Mouse (Mus musculus): Measurements from ENCODE around the gene Ddx54. TPM values are rescaled to one million over a fixed set of nuclear protein-coding genes. Genes with fewer than 3 reads are reported as not detected.
A peak's percentile ranks its signal among the peaks of the same experiment; 100 is the strongest.

Ddx54 gene
- polyA plus RNA-seq, 1 experiment from 2014 or later, result 62.2 TPM

- no peaks in the 10 kb centered on the region for H3K9me3 ChIP-seq
- H3K36me3 ChIP-seq, result no peaks in the 10 kb centered on the region
- H3K4me1 ChIP-seq (replicated peaks), result peaks cover 6% of the 10 kb centered on the region; the same call in 1 of the 2 replicates
- no peak for DNase-seq (ENCODE audit: low spot score)
- WGBS, result 50% methylated on average over 5 of the region's 5 CpGs
- peaks cover 16% of the 10 kb centered on the region for H3K27me3 ChIP-seq (ENCODE audit: insufficient read depth, poor library complexity, severe bottlenecking)
- no peak overlapping the region for H3K4me3 ChIP-seq
- no peak overlapping the region for H3K27ac ChIP-seq
Observed at GRCm38 (mm10) chr5:120660816-120661215, 48.3 kb downstream of the Ddx54 start.

GRCm38 (mm10) chr5:120664888-120665287 lies 52.3 kb downstream of the Ddx54 start:
- peaks cover 20% of the 10 kb centered on the region for H3K27me3 ChIP-seq (ENCODE audit: insufficient read depth, poor library complexity, severe bottlenecking)
- H3K36me3 ChIP-seq, result no peaks in the 10 kb centered on the region
- H3K4me1 ChIP-seq (replicated peaks), result peaks cover 10% of the 10 kb centered on the region; the same call in 1 of the 2 replicates
- no peak for DNase-seq (ENCODE audit: low spot score)
- WGBS, result 60% methylated on average over 2 of the region's 2 CpGs
- no peaks in the 10 kb centered on the region for H3K9me3 ChIP-seq
- H3K27ac ChIP-seq, result no peak overlapping the region
- H3K4me3 ChIP-seq, result no peak overlapping the region

- WGBS, result 71% methylated on average over 7 of the region's 7 CpGs
Observed at GRCm38 (mm10) chr5:120668761-120669160, 56.2 kb downstream of the Ddx54 start.

GRCm38 (mm10) chr5:120670132-120670531 lies 57.6 kb downstream of the Ddx54 start:
- Histone ChIP-seq H3K36me3 (no peaks in the 10 kb centered on the region), H3K4me1 (replicated peaks) (peaks cover 15% of the 10 kb centered on the region), H3K4me3 (no peak overlapping the region), H3K9me3 (no peaks in the 10 kb centered on the region), H3K27me3 (ENCODE audit: insufficient read depth, poor library complexity, severe bottlenecking) (peaks cover 16% of the 10 kb centered on the region), H3K27ac (no peak overlapping the region)
- DNase-seq (ENCODE audit: low spot score), result no peak
- WGBS, result 86% methylated on average over 7 of the region's 7 CpGs

More at GRCm38 (mm10) chr5:120668761-120669160, 56.2 kb downstream of the Ddx54 start:
- Histone ChIP-seq H3K27ac (no peak overlapping the region), H3K27me3 (ENCODE audit: insufficient read depth, poor library complexity, severe bottlenecking) (peaks cover 16% of the 10 kb centered on the region), H3K36me3 (no peaks in the 10 kb centered on the region), H3K4me1 (replicated peaks) (peaks cover 8% of the 10 kb centered on the region; the same call in 1 of the 2 replicates), H3K9me3 (no peaks in the 10 kb centered on the region), H3K4me3 (no peak overlapping the region)
- no peak for DNase-seq (ENCODE audit: low spot score)

- H3K27ac ChIP-seq, result no peak overlapping the region
Observed at GRCm38 (mm10) chr5:120671865-120672264, 59.3 kb downstream of the Ddx54 start.

GRCm38 (mm10) chr5:120673626-120674025 lies 61.1 kb downstream of the Ddx54 start:
- Histone ChIP-seq H3K9me3 (no peaks in the 10 kb centered on the region), H3K4me3 (no peak overlapping the region), H3K27me3 (ENCODE audit: insufficient read depth, poor library complexity, severe bottlenecking) (0 out of 2 replicates have a peak, but pooled peaks cover 6% of the 10 kb centered on the region), H3K36me3 (no peaks in the 10 kb centered on the region), H3K27ac (no peak overlapping the region), H3K4me1 (replicated peaks) (peaks cover 8% of the 10 kb centered on the region)
- DNase-seq (ENCODE audit: low spot score), result peak; percentile 66
- 9% methylated on average over 12 of the region's 12 CpGs for WGBS

More at GRCm38 (mm10) chr5:120671865-120672264, 59.3 kb downstream of the Ddx54 start:
- Histone ChIP-seq H3K4me1 (replicated peaks) (peaks cover 8% of the 10 kb centered on the region), H3K27me3 (ENCODE audit: insufficient read depth, poor library complexity, severe bottlenecking) (0 out of 2 replicates have a peak, but pooled peaks cover 4% of the 10 kb centered on the region), H3K4me3 (no peak overlapping the region), H3K9me3 (no peaks in the 10 kb centered on the region), H3K36me3 (no peaks in the 10 kb centered on the region)
- DNase-seq (ENCODE audit: low spot score), result no peak
- WGBS, result 90% methylated on average over 3 of the region's 3 CpGs

- WGBS, result 43% methylated on average over 21 of the region's 21 CpGs
- Histone ChIP-seq H3K4me3 (no peak overlapping the region), H3K9me3 (no peaks in the 10 kb centered on the region), H3K4me1 (replicated peaks) (peaks cover 15% of the 10 kb centered on the region), H3K36me3 (no peaks in the 10 kb centered on the region), H3K27me3 (ENCODE audit: insufficient read depth, poor library complexity, severe bottlenecking) (peaks cover 11% of the 10 kb centered on the region; the same call in 1 of the 2 replicates), H3K27ac (peak overlapping the region; percentile 24)
- DNase-seq (ENCODE audit: low spot score), result peak; percentile 42
Observed at GRCm38 (mm10) chr5:120674229-120675145, 61.9 kb downstream of the Ddx54 start.

GRCm38 (mm10) chr5:120677516-120677915 lies 65.0 kb downstream of the Ddx54 start:
- 33% methylated on average over 2 of the region's 2 CpGs for WGBS
- DNase-seq (ENCODE audit: low spot score), result no peak

More at GRCm38 (mm10) chr5:120677516-120677915, 65.0 kb downstream of the Ddx54 start:
- Histone ChIP-seq H3K27ac (no peak overlapping the region), H3K4me1 (replicated peaks) (peaks cover 36% of the 10 kb centered on the region), H3K4me3 (no peak overlapping the region), H3K9me3 (no peaks in the 10 kb centered on the region), H3K27me3 (ENCODE audit: insufficient read depth, poor library complexity, severe bottlenecking) (peaks cover 30% of the 10 kb centered on the region), H3K36me3 (no peaks in the 10 kb centered on the region)

Other genes starting within 250 kb of the Ddx54 start
- 12.1 and 34.0 TPM in 2 replicates for gene Lhx5, start 181.0 kb upstream of the Ddx54 start, polyA plus RNA-seq (2016; fragmentation: Nextera tagmentation; extraction: Ambion mirVana)
- gene Sdsl, start 139.9 kb upstream of the Ddx54 start, polyA plus RNA-seq (2016; fragmentation: Nextera tagmentation; extraction: Ambion mirVana), result 6.2 and 7.9 TPM in 2 replicates
- not detected in 2 replicates for gene Sds, start 136.2 kb upstream of the Ddx54 start, polyA plus RNA-seq (2016; fragmentation: Nextera tagmentation; extraction: Ambion mirVana)
- 42.5 and 43.0 TPM in 2 replicates for gene Plbd2, start 109.1 kb upstream of the Ddx54 start, polyA plus RNA-seq (2016; fragmentation: Nextera tagmentation; extraction: Ambion mirVana)
- gene Slc8b1, start 101.6 kb upstream of the Ddx54 start, polyA plus RNA-seq (2016; fragmentation: Nextera tagmentation; extraction: Ambion mirVana), result 4.4 and 5.8 TPM in 2 replicates
- 12.5 and 12.9 TPM in 2 replicates for gene Tpcn1, start 24.1 kb upstream of the Ddx54 start, polyA plus RNA-seq (2016; fragmentation: Nextera tagmentation; extraction: Ambion mirVana)
- 1.3 and 2.8 TPM in 2 replicates for gene Iqcd, start 23.7 kb upstream of the Ddx54 start, polyA plus RNA-seq (2016; fragmentation: Nextera tagmentation; extraction: Ambion mirVana)
- 19.0 and 19.6 TPM in 2 replicates for gene Rita1, start 150 bp upstream of the Ddx54 start, polyA plus RNA-seq (2016; fragmentation: Nextera tagmentation; extraction: Ambion mirVana)
- gene Cfap73, start 21.5 kb downstream of the Ddx54 start, polyA plus RNA-seq (2016; fragmentation: Nextera tagmentation; extraction: Ambion mirVana), result 0.85 TPM in 1 of 2 replicates, not detected in the other
- 0.13 and 0.15 TPM in 2 replicates for gene Rasal1, start 36.1 kb downstream of the Ddx54 start, polyA plus RNA-seq (2016; fragmentation: Nextera tagmentation; extraction: Ambion mirVana)
- 1.7 and 5.8 TPM in 2 replicates for gene Dtx1, start 99.2 kb downstream of the Ddx54 start, polyA plus RNA-seq (2016; fragmentation: Nextera tagmentation; extraction: Ambion mirVana)
- gene Oas2, start 137.1 kb downstream of the Ddx54 start, polyA plus RNA-seq (2016; fragmentation: Nextera tagmentation; extraction: Ambion mirVana), result 0.06 and 0.10 TPM in 2 replicates
- 0.16 TPM in 2 replicates for gene Oas3, start 164.9 kb downstream of the Ddx54 start, polyA plus RNA-seq (2016; fragmentation: Nextera tagmentation; extraction: Ambion mirVana)
- gene Oas1e, start 182.8 kb downstream of the Ddx54 start, polyA plus RNA-seq (2016; fragmentation: Nextera tagmentation; extraction: Ambion mirVana), result not detected in 2 replicates
- 0.25 and 0.41 TPM in 2 replicates for gene Oas1c, start 199.8 kb downstream of the Ddx54 start, polyA plus RNA-seq (2016; fragmentation: Nextera tagmentation; extraction: Ambion mirVana)
- not detected in 2 replicates for gene Oas1f, start 234.6 kb downstream of the Ddx54 start, polyA plus RNA-seq (2016; fragmentation: Nextera tagmentation; extraction: Ambion mirVana)
- gene Oas1h, start 248.7 kb downstream of the Ddx54 start, polyA plus RNA-seq (2016; fragmentation: Nextera tagmentation; extraction: Ambion mirVana), result 0.09 TPM in 1 of 2 replicates, not detected in the other